Comparison of ENCODE assay signal across 8 mouse cellular contexts in the genomic region with DNA sequence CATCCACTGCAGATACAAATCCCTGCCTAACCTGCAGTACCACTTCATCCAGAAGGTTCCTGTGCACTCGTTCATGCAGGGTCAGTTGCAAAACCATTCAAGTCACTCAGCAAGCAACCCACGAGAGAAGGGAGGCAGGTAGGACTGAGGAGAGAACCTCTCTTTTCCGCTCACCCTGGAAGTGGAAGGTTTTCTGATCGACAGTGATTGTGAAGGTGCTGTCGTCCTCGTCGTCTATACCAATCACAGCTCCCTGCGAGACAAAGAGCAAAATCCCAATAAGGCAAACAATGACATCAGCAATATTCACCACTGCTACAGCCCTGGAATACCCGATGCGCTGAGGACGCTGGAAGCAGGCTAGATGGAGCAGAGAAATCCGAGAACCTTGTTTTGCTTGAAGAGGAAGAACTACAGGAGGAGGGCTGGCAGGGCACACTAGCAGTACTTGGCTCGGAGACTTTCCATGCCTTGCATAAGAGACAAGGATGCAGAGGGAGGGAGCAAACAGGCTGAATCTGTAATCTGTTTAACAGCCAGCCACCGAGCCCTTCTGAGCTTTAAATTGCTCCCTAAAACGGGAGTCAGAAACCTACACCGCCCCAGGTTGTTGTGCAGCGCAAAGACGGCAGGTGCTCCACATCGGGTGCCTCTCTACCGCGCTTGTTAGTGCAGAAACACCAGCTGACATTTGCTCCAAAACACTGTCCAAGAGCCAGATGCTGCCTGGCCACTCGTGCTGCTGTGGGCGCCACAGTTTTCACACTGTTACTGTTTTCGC. TPM values are rescaled to one million over a fixed set of nuclear protein-coding genes. Genes with fewer than 3 reads are reported as not detected.
DNase-seq lines count a peak whose midpoint lies in the region; ATAC-seq lines count a peak whose summit lies in the region.
"Had no signal": no experiment of that assay in that cellular context is flagged by ENCODE, and none has a peak within 500 bp of the region (broad histone marks: within the 10 kb centered on the region; RNA-seq: fewer than 3 reads in every experiment).

No protein-coding gene starts in this region.

- peak overlapping the region; percentile 54 for H3K4me2 ChIP-seq in hindbrain, embryonic 15.5 days
- peak overlapping the region; percentile 67 for H3K4me2 ChIP-seq in midbrain, embryonic 16.5 days (ENCODE audit: low read length)

- intact Hi-C loops in left cerebral cortex, postnatal 14 days (cut with DNase I): no loop called here

- peaks cover 51% of the 10 kb centered on the region for H3K4me1 ChIP-seq in hindbrain, embryonic 15.5 days (replicated peaks)
- H3K4me1 ChIP-seq in midbrain, embryonic 16.5 days (ENCODE audit: control insufficient read depth, insufficient read depth, low read length): peaks cover 29% of the 10 kb centered on the region

- H3K36me3 ChIP-seq in hindbrain, embryonic 15.5 days: no peaks in the 10 kb centered on the region
- 0 out of 2 replicates have a peak, but pooled peaks cover 2% of the 10 kb centered on the region for H3K36me3 ChIP-seq in midbrain, embryonic 16.5 days (ENCODE audit: control insufficient read depth, insufficient read depth, low read length)

- H3K27me3 ChIP-seq in hindbrain, embryonic 15.5 days: no peaks in the 10 kb centered on the region
- no peaks in the 10 kb centered on the region for H3K27me3 ChIP-seq in midbrain, embryonic 16.5 days (ENCODE audit: control insufficient read depth, insufficient read depth, low read depth, low read length)
- H3K27me3 ChIP-seq: megakaryocyte, embryonic 14.5 days had no signal

- no peaks in the 10 kb centered on the region for H3K9me3 ChIP-seq in hindbrain, embryonic 15.5 days
- no peaks in the 10 kb centered on the region for H3K9me3 ChIP-seq in midbrain, embryonic 16.5 days (replicated peaks; ENCODE audit: control insufficient read depth, low read length, poor library complexity, severe bottlenecking)
- H3K9me3 ChIP-seq: megakaryocyte, embryonic 14.5 days had no signal

- H3K9ac ChIP-seq in hindbrain, embryonic 15.5 days: peak overlapping the region; percentile 36
- peak overlapping the region; percentile 68 for H3K9ac ChIP-seq in midbrain, embryonic 16.5 days (ENCODE audit: low read depth, low read length)

- H3K4me3 ChIP-seq in hindbrain, embryonic 15.5 days: peak overlapping the region; percentile 36
- peak overlapping the region; percentile 34 for H3K4me3 ChIP-seq in midbrain, embryonic 16.5 days (ENCODE audit: low read depth, low read length)
- H3K4me3 ChIP-seq: megakaryocyte, embryonic 14.5 days had no signal

- 20% methylated on average over 24 of the region's 24 CpGs for WGBS in hindbrain, embryonic 15.5 days
- WGBS in midbrain, embryonic 16.5 days: 24% methylated on average over 24 of the region's 24 CpGs

- peak overlapping the region; percentile 84 for H3K27ac ChIP-seq in hindbrain, embryonic 15.5 days (replicated peaks)
- H3K27ac ChIP-seq in midbrain, embryonic 16.5 days (ENCODE audit: low read length): peak overlapping the region; percentile 85

- ATAC-seq in hindbrain, embryonic 15.5 days (ENCODE audit: low FRiP score, low read depth): peak; percentile 82
- peak; percentile 89 for ATAC-seq in midbrain, embryonic 16.5 days
- no peak for ATAC-seq in activated CD4-positive, CD25-positive, alpha-beta regulatory T cell, adult 4 months

- DNase-seq in Muller cell, postnatal 12 days (ENCODE audit: inconsistent ontology term): peak; percentile 22
- peak; percentile 42 for DNase-seq in cerebellum, adult 11 months
- peak; percentile 82 for DNase-seq in gastrocnemius, adult 18-20 months (ENCODE audit: low spot score)
- DNase-seq in left cerebral cortex, postnatal 14 days (ENCODE audit: low spot score in 2 of 2): peak; percentile 40 to 49

RNA-seq across cellular contexts. Expression of gene Osbpl9, which starts 45.4 kb away (rescaled TPM):
- total RNA-seq in gastrocnemius, adult 18-20 months (2021): 100 to 1,000 TPM in 1 of 2 experiments, 10 to 100 TPM in 1; 91.6 to 107 TPM
- polyA plus RNA-seq in hindbrain, embryonic 15.5 days (2015; fragmentation: Nextera tagmentation; extraction: Ambion mirVana): 72.0 and 77.5 TPM in 2 replicates
- 10 to 100 TPM; 49.5 to 52.2 TPM for total RNA-seq in left cerebral cortex, postnatal 14 days (2021)
- polyA plus RNA-seq in midbrain, embryonic 16.5 days (2015; fragmentation: Nextera tagmentation; extraction: Ambion mirVana): 73.2 and 77.3 TPM in 2 replicates
- polyA plus RNA-seq in activated CD4-positive, CD25-positive, alpha-beta regulatory T cell, adult 4 months (2017; shearing (Covaris generic)): 10 to 100 TPM; 76.5 to 80.8 TPM

Comparison
In these comparisons a context has a peak if more than half of its experiments do, and no peak if none do; other contexts are left out.
1. DNase-seq: peak in every context shown above with its lines; median percentile 82 in gastrocnemius, adult 18-20 months; 44 in left cerebral cortex, postnatal 14 days; 42 in cerebellum, adult 11 months; 22 in Muller cell, postnatal 12 days.